Mouse (Mus musculus) MEL (cell line): ENCODE measurements at regions not wholly inside any gene's neighbourhood (a gene's known extent, or its start where the extent isn't known, plus 50 kb on each side); places are given as distances from the start of the nearest gene placed in this dataset.

Experiments
- DNase-seq: peaks from one replicate; pipeline ENCODE4 v3.0.0; 2011; ENCODE audit warnings: low read depth, low spot score
- H3K27ac ChIP-seq: 2 replicates; pipeline ENCODE4 v1.5.1; 2012; ENCODE audit warnings: low read depth, mild to moderate bottlenecking, control low read depth, low read length, moderate library complexity; ENCODE audit not compliant: control insufficient read depth
- H3K27me3 ChIP-seq, 2 experiments: fragments of 150-350 bp in 1 of 2; sonication (generic) in 1 of 2; 2 replicates each; pipeline ENCODE4 v1.6.1; 2012; ENCODE audit warnings: low read length in 2 of 2, mild to moderate bottlenecking in 2 of 2, improper control_type of control experiment in 1 of 2, moderate library complexity in 1 of 2; ENCODE audit not compliant: insufficient read depth in 2 of 2, control insufficient read depth in 1 of 2
- H3K36me3 ChIP-seq, 2 experiments: 2 replicates each; pipeline ENCODE4 v1.6.1; 2012 to 2014; ENCODE audit warnings: low read length in 2 of 2, improper control_type of control experiment in 1 of 2, inconsistent platforms in 1 of 2, mild to moderate bottlenecking in 1 of 2; ENCODE audit not compliant: insufficient read depth in 2 of 2, control insufficient read depth in 1 of 2
- H3K4me1 ChIP-seq, 2 experiments: fragments of 150-350 bp in 1 of 2; sonication (generic) in 1 of 2; 2 replicates each; pipeline ENCODE4 v1.6.1; 2012; ENCODE audit warnings: low read length in 2 of 2, improper control_type of control experiment in 1 of 2, mild to moderate bottlenecking in 1 of 2; ENCODE audit not compliant: insufficient read depth in 2 of 2, control insufficient read depth in 1 of 2
- H3K4me3 ChIP-seq, 2 experiments: fragments of 150-350 bp in 1 of 2; sonication (generic) in 1 of 2; 2 replicates each; pipeline ENCODE4 v1.5.1; 2012; ENCODE audit warnings: low read depth in 2 of 2, low read length in 2 of 2, mild to moderate bottlenecking in 2 of 2, moderate library complexity in 2 of 2, control low read depth in 1 of 2, improper control_type of control experiment in 1 of 2; ENCODE audit not compliant: control insufficient read depth in 1 of 2, insufficient read depth in 1 of 2
- H3K79me2 ChIP-seq: 2 replicates; pipeline ENCODE4 v1.6.1; 2012; ENCODE audit warnings: mild to moderate bottlenecking, low read length, moderate library complexity; ENCODE audit not compliant: control insufficient read depth, poor library complexity, insufficient read depth
- H3K9ac ChIP-seq: 2 replicates; pipeline ENCODE4 v1.6.1; 2012; ENCODE audit warnings: low read depth, mild to moderate bottlenecking, control low read depth, low read length, moderate library complexity; ENCODE audit not compliant: control insufficient read depth, poor library complexity, severe bottlenecking
- H3K9me3 ChIP-seq: fragments of 150-350 bp; sonication (generic); replicated peaks from 2 replicates; pipeline ENCODE4 v1.6.1; 2012; ENCODE audit warnings: mild to moderate bottlenecking, low read length, improper control_type of control experiment, moderate library complexity; ENCODE audit not compliant: insufficient read depth
- CHD1 ChIP-seq: IDR thresholded peaks from 2 replicates; pipeline ENCODE4 v1.6.1; 2012; ENCODE audit warnings: low read depth, mild to moderate bottlenecking, inconsistent platforms, low read length, improper control_type of control experiment
- E2F4 ChIP-seq: IDR thresholded peaks from 2 replicates; pipeline ENCODE4 v1.6.1; 2011; ENCODE audit warnings: low read depth, low read length, improper control_type of control experiment, borderline replicate concordance
- ELF1 ChIP-seq: IDR thresholded peaks from 2 replicates; pipeline ENCODE4 v1.6.1; 2014; ENCODE audit warnings: low read depth, mild to moderate bottlenecking, inconsistent platforms, low read length, improper control_type of control experiment, moderate library complexity
- EP300 ChIP-seq, 2 experiments: IDR thresholded peaks; 2 replicates each; pipeline ENCODE4 v1.6.1; 2011; ENCODE audit warnings: improper control_type of control experiment in 2 of 2, low read length in 2 of 2, low read depth in 1 of 2, mild to moderate bottlenecking in 1 of 2
- GABPA ChIP-seq: IDR thresholded peaks from 2 replicates; pipeline ENCODE4 v1.6.1; 2012; ENCODE audit warnings: low read depth, mild to moderate bottlenecking, inconsistent platforms, low read length, improper control_type of control experiment, moderate library complexity
- HCFC1 ChIP-seq: IDR thresholded peaks from 2 replicates; pipeline ENCODE4 v1.6.1; 2012; ENCODE audit warnings: low read depth, mild to moderate bottlenecking, inconsistent platforms, low read length, improper control_type of control experiment, moderate library complexity
- JUND ChIP-seq: IDR thresholded peaks from 2 replicates; pipeline ENCODE4 v1.6.1; 2011; ENCODE audit warnings: low read depth, mild to moderate bottlenecking, improper control_type of control experiment, low read length
- MAFK ChIP-seq: IDR thresholded peaks from 2 replicates; pipeline ENCODE4 v1.6.1; 2011; ENCODE audit warnings: low read depth, mild to moderate bottlenecking, low read length, improper control_type of control experiment, borderline replicate concordance
- MAX ChIP-seq: IDR thresholded peaks from 2 replicates; pipeline ENCODE4 v1.6.1; 2011; ENCODE audit warnings: low read length, improper control_type of control experiment
- MAZ ChIP-seq: IDR thresholded peaks from 2 replicates; pipeline ENCODE4 v1.6.1; 2012; ENCODE audit warnings: low read depth, mild to moderate bottlenecking, inconsistent platforms, low read length, improper control_type of control experiment
- RCOR1 ChIP-seq: IDR thresholded peaks from 2 replicates; pipeline ENCODE4 v1.6.1; 2012; ENCODE audit warnings: low read depth, mild to moderate bottlenecking, inconsistent platforms, low read length, improper control_type of control experiment
- SIN3A ChIP-seq: IDR thresholded peaks from 2 replicates; pipeline ENCODE4 v1.6.1; 2012; ENCODE audit warnings: low read length, improper control_type of control experiment, inconsistent platforms
- TAL1 ChIP-seq: IDR thresholded peaks from 2 replicates; pipeline ENCODE4 v1.6.1; 2012; ENCODE audit warnings: mild to moderate bottlenecking, inconsistent platforms, low read length, moderate library complexity, mixed read lengths
- TBP ChIP-seq: IDR thresholded peaks from 2 replicates; pipeline ENCODE4 v1.8.0; 2011; ENCODE audit warnings: low read depth, low read length, improper control_type of control experiment
- TCF12 ChIP-seq: IDR thresholded peaks from 2 replicates; pipeline ENCODE4 v1.6.1; 2014; ENCODE audit warnings: low read depth, mild to moderate bottlenecking, inconsistent platforms, low read length, improper control_type of control experiment, moderate library complexity
- USF2 ChIP-seq, 2 experiments: IDR thresholded peaks; 2 replicates each; pipeline ENCODE4 v1.6.1; 2011 to 2012; ENCODE audit warnings: improper control_type of control experiment in 2 of 2, low read length in 2 of 2, borderline replicate concordance in 1 of 2, inconsistent platforms in 1 of 2, low read depth in 1 of 2, mild to moderate bottlenecking in 1 of 2; ENCODE audit not compliant: insufficient read depth in 1 of 2
- ZC3H11A ChIP-seq: IDR thresholded peaks from 2 replicates; pipeline ENCODE4 v1.6.1; 2012; ENCODE audit warnings: low read depth, mild to moderate bottlenecking, inconsistent platforms, low read length, improper control_type of control experiment
- ZKSCAN1 ChIP-seq: IDR thresholded peaks from 2 replicates; pipeline ENCODE4 v1.6.1; 2012; ENCODE audit warnings: low read depth, mild to moderate bottlenecking, inconsistent platforms, low read length, improper control_type of control experiment, moderate library complexity
- ZNF384 ChIP-seq: IDR thresholded peaks from 2 replicates; pipeline ENCODE4 v1.6.1; 2012; ENCODE audit warnings: low read depth, mild to moderate bottlenecking, inconsistent platforms, low read length, improper control_type of control experiment

- TF ChIP-seq ELF1 (no peak), USF2 (IDR thresholded peaks at IDR 0.05; ENCODE audit: borderline replicate concordance in 1 of 2, insufficient read depth in 1 of 2, low read depth in 1 of 2, low read length in 2 of 2) (no peak), MAZ (no peak), SIN3A (no peak), ZKSCAN1 (no peak), JUND (no peak), HCFC1 (no peak), EP300 (IDR thresholded peaks at IDR 0.05; ENCODE audit: low read depth in 1 of 2, low read length in 2 of 2) (no peak), E2F4 (no peak), TAL1 (no peak), MAX (no peak)
- H3K4me1 ChIP-seq, result no peaks in the 10 kb centered on the region
- no peaks in the 10 kb centered on the region for H3K36me3 ChIP-seq
- H3K9me3 ChIP-seq, result no peaks in the 10 kb centered on the region
- H3K27me3 ChIP-seq, result no peaks in the 10 kb centered on the region
- no peak overlapping the region for H3K4me3 ChIP-seq
- H3K9ac ChIP-seq, result no peak overlapping the region
- no peaks in the 10 kb centered on the region for H3K79me2 ChIP-seq
- no peak for DNase-seq
- no peak overlapping the region for H3K27ac ChIP-seq
These were observed 259.0 kb downstream of the Foxo1 start for GRCm38 (mm10) chr3:52527010-52527754.

- Histone ChIP-seq H3K4me1 (no peaks in the 10 kb centered on the region), H3K4me3 (no peak overlapping the region), H3K79me2 (no peaks in the 10 kb centered on the region), H3K27me3 (no peaks in the 10 kb centered on the region), H3K27ac (no peak overlapping the region), H3K36me3 (no peaks in the 10 kb centered on the region), H3K9me3 (no peaks in the 10 kb centered on the region), H3K9ac (no peak overlapping the region)
- DNase-seq, result no peak
- TF ChIP-seq TCF12 (no peak), ZC3H11A (no peak), CHD1 (no peak), HCFC1 (no peak), ELF1 (no peak), MAFK (no peak), TBP (no peak), MAZ (no peak), RCOR1 (no peak), ZNF384 (no peak), GABPA (no peak)
These were observed 254.8 kb downstream of the Foxo1 start for GRCm38 (mm10) chr3:52522886-52523285.
